Mouse (Mus musculus): ENCODE measurements around the gene Slc39a11. TPM values are rescaled to one million over a fixed set of nuclear protein-coding genes. Genes with fewer than 3 reads are reported as not detected.

The Slc39a11 gene
- polyA plus RNA-seq, 1 experiment from 2014 or later, result 25.4 TPM

DNA sequence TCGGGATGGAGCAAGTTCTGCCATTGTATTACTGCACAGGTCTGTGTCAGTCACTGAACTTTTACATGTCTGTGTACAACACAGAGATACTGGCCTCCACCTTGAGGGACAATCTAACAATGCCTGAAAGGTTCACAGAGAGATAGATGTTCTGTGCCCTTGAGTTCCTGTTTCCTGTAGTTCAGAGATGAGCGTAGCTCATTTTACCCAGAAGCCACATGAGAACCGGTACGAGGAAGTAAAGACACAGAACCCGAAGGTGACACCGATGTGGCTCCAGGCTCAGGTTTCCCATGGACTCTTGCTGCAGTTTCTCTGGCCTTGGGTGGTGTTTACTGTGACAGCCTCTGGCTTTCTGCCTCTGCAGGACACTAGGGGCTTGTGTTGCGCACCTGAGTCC, 398.7 kb downstream of the Slc39a11 start:
- 71% methylated on average over 7 of the region's 7 CpGs for WGBS
- Histone ChIP-seq H3K4me3 (ENCODE audit: low read length) (no peak overlapping the region), H3K9ac (replicated peaks; ENCODE audit: low read length) (no peak overlapping the region), H3K36me3 (ENCODE audit: insufficient read depth, low read length) (no peaks in the 10 kb centered on the region), H3K27me3 (ENCODE audit: insufficient read depth, low read length) (no peaks in the 10 kb centered on the region), H3K4me2 (replicated peaks; ENCODE audit: low read depth, low read length) (no peak overlapping the region), H3K27ac (ENCODE audit: low read length) (no peak overlapping the region), H3K9me3 (ENCODE audit: low read length) (no peaks in the 10 kb centered on the region), H3K4me1 (ENCODE audit: insufficient read depth, low read length) (peaks cover 25% of the 10 kb centered on the region)
- no peak for ATAC-seq (ENCODE audit: low FRiP score, low TSS enrichment)

DNA sequence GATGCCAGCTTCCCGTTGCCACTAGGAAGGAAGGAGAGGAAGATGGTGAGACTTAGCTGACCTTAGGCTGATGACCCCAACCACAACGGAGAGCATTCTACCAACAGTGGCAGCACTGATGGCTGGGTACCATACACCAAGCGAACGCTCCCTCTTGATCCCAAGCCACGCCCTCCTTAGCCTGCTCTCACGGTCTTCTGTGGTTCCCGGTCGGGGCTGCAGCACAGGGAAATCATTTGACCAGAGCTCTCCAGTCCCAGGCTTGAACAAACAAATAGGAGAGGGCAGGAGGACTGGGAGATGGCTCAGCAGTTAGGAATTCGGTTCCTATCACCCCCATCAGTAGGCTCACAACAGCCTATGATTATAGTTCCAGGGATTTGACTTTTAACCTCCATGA, 403.4 kb downstream of the Slc39a11 start:
- H3K27ac ChIP-seq (ENCODE audit: low read length), result no peak overlapping the region
- 57% methylated on average over 9 of the region's 9 CpGs for WGBS
- H3K9ac ChIP-seq (replicated peaks; ENCODE audit: low read length), result no peak overlapping the region
- no peaks in the 10 kb centered on the region for H3K36me3 ChIP-seq (ENCODE audit: insufficient read depth, low read length)
- H3K4me3 ChIP-seq (ENCODE audit: low read length), result no peak overlapping the region
- no peak for ATAC-seq (ENCODE audit: low FRiP score, low TSS enrichment)
- H3K4me2 ChIP-seq (replicated peaks; ENCODE audit: low read depth, low read length), result no peak overlapping the region
- no peaks in the 10 kb centered on the region for H3K27me3 ChIP-seq (ENCODE audit: insufficient read depth, low read length)
- peaks cover 14% of the 10 kb centered on the region; the same call in 1 of the 2 replicates for H3K4me1 ChIP-seq (ENCODE audit: insufficient read depth, low read length)
- H3K9me3 ChIP-seq (ENCODE audit: low read length), result no peaks in the 10 kb centered on the region

DNA sequence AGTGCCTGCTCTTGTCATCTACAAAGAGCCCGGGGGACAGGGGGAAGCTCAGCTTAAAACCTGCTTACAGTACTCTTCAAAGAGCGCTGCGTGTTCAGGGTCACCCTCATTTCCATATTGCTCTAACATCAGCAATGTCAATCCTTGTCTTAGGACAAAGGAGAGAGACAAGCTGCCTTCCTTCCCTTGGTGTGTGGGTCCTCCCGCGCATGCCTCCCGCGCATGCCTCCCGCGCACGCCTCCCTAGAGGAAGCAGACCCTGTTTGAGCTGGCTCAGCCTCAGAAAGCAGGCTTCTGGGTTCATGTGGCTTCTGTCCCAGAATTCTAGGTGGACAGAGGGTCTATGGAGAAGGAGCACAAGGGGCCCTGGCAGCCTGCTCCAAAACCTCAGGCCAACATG, 404.2 kb downstream of the Slc39a11 start:
- no peaks in the 10 kb centered on the region for H3K27me3 ChIP-seq (ENCODE audit: insufficient read depth, low read length)
- WGBS, result 43% methylated on average over 10 of the region's 10 CpGs
- no peak overlapping the region for H3K9ac ChIP-seq (replicated peaks; ENCODE audit: low read length)
- no peaks in the 10 kb centered on the region for H3K36me3 ChIP-seq (ENCODE audit: insufficient read depth, low read length)
- peak; percentile 60; the same call in 1 of the 2 replicates for ATAC-seq (ENCODE audit: low FRiP score, low TSS enrichment)
- H3K4me2 ChIP-seq (replicated peaks; ENCODE audit: low read depth, low read length), result no peak overlapping the region
- H3K4me3 ChIP-seq (ENCODE audit: low read length), result no peak overlapping the region
- no peak overlapping the region for H3K27ac ChIP-seq (ENCODE audit: low read length)
- no peaks in the 10 kb centered on the region for H3K9me3 ChIP-seq (ENCODE audit: low read length)
- peaks cover 13% of the 10 kb centered on the region; the same call in 1 of the 2 replicates for H3K4me1 ChIP-seq (ENCODE audit: insufficient read depth, low read length)

DNA sequence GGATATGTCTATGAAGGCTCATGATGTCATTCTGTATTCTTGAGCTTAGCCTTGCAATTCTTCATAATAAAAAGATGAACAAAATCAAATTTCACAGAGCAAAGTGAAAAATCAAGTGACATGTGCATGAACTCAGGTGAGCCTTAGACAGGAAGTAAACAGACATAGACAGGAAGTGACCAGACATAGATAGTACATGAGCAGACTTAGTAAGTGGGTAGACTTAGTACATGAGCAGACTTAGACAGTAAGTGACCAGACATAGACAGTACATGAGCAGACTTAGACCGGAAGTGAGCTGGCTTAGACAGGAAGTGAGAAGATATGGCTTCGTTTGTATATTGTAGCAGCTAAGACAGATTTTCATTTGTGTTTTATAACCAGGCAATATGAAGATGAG, 415.4 kb downstream of the Slc39a11 start:
- H3K36me3 ChIP-seq (ENCODE audit: insufficient read depth, low read length), result no peaks in the 10 kb centered on the region
- H3K4me2 ChIP-seq (replicated peaks; ENCODE audit: low read depth, low read length), result no peak overlapping the region
- no peaks in the 10 kb centered on the region for H3K27me3 ChIP-seq (ENCODE audit: insufficient read depth, low read length)
- H3K9me3 ChIP-seq (ENCODE audit: low read length), result no peaks in the 10 kb centered on the region
- H3K27ac ChIP-seq (ENCODE audit: low read length), result no peak overlapping the region
- ATAC-seq (ENCODE audit: low FRiP score, low TSS enrichment), result no peak
- no peak overlapping the region for H3K9ac ChIP-seq (replicated peaks; ENCODE audit: low read length)
- WGBS, result 76% methylated on average over 2 of the region's 2 CpGs
- no peaks in the 10 kb centered on the region for H3K4me1 ChIP-seq (ENCODE audit: insufficient read depth, low read length)
- H3K4me3 ChIP-seq (ENCODE audit: low read length), result no peak overlapping the region

DNA sequence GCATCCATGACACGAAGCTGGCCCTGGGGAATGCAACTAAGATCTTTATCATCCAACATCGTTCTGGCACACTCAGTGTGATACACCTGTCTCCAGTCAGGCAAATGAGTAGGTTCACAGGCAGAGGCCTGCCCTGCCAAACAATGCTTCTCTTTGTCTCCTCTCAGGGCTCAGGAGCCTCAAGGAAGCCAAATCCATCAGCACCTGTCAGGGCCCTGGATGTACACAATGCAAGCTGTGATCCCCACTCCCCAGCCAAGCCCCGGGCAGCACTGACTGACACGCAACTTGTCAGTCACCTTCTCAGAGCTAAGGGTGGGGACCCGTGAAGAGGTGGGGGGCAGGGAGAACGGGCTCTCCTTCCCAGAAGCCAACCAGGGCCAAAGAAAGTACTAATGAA, 417.8 kb downstream of the Slc39a11 start:
- H3K27me3 ChIP-seq (ENCODE audit: insufficient read depth, low read length), result no peaks in the 10 kb centered on the region
- H3K36me3 ChIP-seq (ENCODE audit: insufficient read depth, low read length), result no peaks in the 10 kb centered on the region
- WGBS, result 27% methylated on average over 6 of the region's 6 CpGs
- no peak overlapping the region for H3K4me2 ChIP-seq (replicated peaks; ENCODE audit: low read depth, low read length)
- no peaks in the 10 kb centered on the region for H3K9me3 ChIP-seq (ENCODE audit: low read length)
- no peak overlapping the region; the same call in 1 of the 2 replicates for H3K27ac ChIP-seq (ENCODE audit: low read length)
- H3K9ac ChIP-seq (replicated peaks; ENCODE audit: low read length), result no peak overlapping the region
- ATAC-seq (ENCODE audit: low FRiP score, low TSS enrichment), result peak; percentile 72
- H3K4me1 ChIP-seq (ENCODE audit: insufficient read depth, low read length), result no peaks in the 10 kb centered on the region
- H3K4me3 ChIP-seq (ENCODE audit: low read length), result no peak overlapping the region

DNA sequence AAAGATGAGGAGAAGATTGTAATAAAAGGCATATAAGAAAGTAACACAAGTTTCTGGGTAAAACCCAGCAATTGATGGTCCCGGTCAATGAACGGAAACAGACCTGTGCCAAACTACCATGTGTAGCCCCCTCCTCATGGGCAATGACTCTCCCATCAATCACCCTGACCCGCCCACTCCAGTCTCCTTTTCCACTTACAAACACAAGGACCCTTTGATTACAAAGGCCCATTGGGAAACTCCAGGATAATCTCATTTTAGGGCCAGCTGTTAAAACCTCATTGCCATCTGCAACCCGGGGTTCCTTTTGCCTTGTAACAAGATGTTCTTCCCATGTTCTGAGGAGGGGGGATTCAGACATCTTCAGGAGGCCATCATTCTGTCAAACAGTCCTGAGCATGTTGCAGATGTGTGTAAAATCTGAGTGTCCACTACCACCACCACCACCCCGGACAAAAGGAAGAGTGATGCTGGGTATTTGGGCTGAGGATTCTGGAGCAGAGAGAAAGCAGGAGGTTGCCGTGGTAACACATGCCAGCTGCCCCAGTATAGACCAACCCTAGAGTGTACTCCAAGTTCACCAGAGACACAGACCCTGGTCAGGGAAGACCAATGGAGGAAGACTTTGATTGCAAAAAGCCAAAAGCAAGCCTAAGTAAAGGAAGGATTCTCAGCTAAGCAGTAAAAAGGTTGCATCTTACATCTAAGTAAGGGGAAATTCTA, 419.3 kb downstream of the Slc39a11 start:
- no peak overlapping the region for H3K27ac ChIP-seq (ENCODE audit: low read length)
- no peak for ATAC-seq (ENCODE audit: low FRiP score, low TSS enrichment)
- no peak overlapping the region for H3K4me2 ChIP-seq (replicated peaks; ENCODE audit: low read depth, low read length)
- 40% methylated on average over 6 of the region's 6 CpGs for WGBS
- H3K9me3 ChIP-seq (ENCODE audit: low read length), result no peaks in the 10 kb centered on the region
- H3K36me3 ChIP-seq (ENCODE audit: insufficient read depth, low read length), result no peaks in the 10 kb centered on the region
- no peaks in the 10 kb centered on the region for H3K4me1 ChIP-seq (ENCODE audit: insufficient read depth, low read length)
- H3K9ac ChIP-seq (replicated peaks; ENCODE audit: low read length), result no peak overlapping the region
- no peaks in the 10 kb centered on the region for H3K27me3 ChIP-seq (ENCODE audit: insufficient read depth, low read length)
- H3K4me3 ChIP-seq (ENCODE audit: low read length), result no peak overlapping the region

DNA sequence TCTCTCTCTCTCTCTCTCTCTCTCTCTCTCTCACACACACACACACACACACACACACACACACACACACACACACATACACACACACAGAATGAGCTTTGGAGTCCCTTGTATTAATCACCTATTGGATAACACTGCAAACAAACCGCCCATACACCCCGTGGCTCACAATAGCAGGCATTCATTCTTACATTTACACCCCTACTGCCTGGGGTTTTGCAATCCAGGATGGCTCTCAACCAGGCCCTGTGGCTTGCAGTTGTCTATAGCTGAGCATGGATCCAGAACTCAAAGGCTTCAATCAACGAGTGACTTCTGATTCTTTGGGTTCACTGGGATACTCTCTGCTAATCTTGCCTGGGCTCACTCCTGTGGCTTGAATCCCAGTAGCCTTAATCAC, 424.1 kb downstream of the Slc39a11 start:
- 66% methylated on average over 3 of the region's 3 CpGs for WGBS
- H3K4me2 ChIP-seq (replicated peaks; ENCODE audit: low read depth, low read length), result no peak overlapping the region

DNA sequence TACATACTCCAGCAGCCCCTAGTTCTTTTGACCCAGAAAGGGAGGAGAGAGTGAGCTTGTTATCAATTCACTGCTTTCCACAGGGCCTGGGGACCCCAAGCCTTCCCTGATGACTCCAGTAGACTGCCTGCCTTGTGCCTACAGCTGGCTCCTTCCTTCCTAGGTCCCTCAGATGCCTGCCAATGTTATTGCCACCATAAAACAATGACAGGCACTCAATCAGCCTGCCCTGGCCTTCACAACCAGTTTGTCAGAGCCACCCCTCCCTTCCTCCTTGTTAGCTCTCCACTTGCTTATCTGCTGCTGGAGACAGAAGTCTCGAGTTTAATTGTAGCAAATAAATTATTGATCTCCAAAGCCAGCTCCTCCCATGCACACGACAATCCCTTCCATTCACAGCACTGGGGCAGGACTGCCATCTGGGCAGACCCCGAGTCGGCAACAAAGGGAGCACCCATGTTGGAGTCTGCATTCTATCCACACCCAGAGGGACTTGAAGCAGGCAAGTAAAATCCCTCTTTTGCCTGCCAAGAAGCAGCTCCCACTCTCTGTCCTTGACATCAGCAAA, 426.0 kb downstream of the Slc39a11 start:
- 12% methylated on average over 4 of the region's 4 CpGs for WGBS
- H3K4me1 ChIP-seq (ENCODE audit: insufficient read depth, low read length), result peaks cover 37% of the 10 kb centered on the region
- no peak overlapping the region for H3K27ac ChIP-seq (ENCODE audit: low read length)
- ATAC-seq (ENCODE audit: low FRiP score, low TSS enrichment), result no peak
- H3K9me3 ChIP-seq (ENCODE audit: low read length), result no peaks in the 10 kb centered on the region
- H3K36me3 ChIP-seq (ENCODE audit: insufficient read depth, low read length), result no peaks in the 10 kb centered on the region
- H3K27me3 ChIP-seq (ENCODE audit: insufficient read depth, low read length), result no peaks in the 10 kb centered on the region
- H3K9ac ChIP-seq (replicated peaks; ENCODE audit: low read length), result no peak overlapping the region
- H3K4me2 ChIP-seq (replicated peaks; ENCODE audit: low read depth, low read length), result no peak overlapping the region
- no peak overlapping the region for H3K4me3 ChIP-seq (ENCODE audit: low read length)

More for the DNA sequence above, 424.1 kb downstream of the Slc39a11 start:
- Histone ChIP-seq H3K36me3 (ENCODE audit: insufficient read depth, low read length) (no peaks in the 10 kb centered on the region), H3K4me1 (ENCODE audit: insufficient read depth, low read length) (peaks cover 30% of the 10 kb centered on the region), H3K9ac (replicated peaks; ENCODE audit: low read length) (no peak overlapping the region), H3K27ac (ENCODE audit: low read length) (no peak overlapping the region), H3K9me3 (ENCODE audit: low read length) (no peaks in the 10 kb centered on the region), H3K27me3 (ENCODE audit: insufficient read depth, low read length) (no peaks in the 10 kb centered on the region), H3K4me3 (ENCODE audit: low read length) (no peak overlapping the region)
- no peak for ATAC-seq (ENCODE audit: low FRiP score, low TSS enrichment)

DNA sequence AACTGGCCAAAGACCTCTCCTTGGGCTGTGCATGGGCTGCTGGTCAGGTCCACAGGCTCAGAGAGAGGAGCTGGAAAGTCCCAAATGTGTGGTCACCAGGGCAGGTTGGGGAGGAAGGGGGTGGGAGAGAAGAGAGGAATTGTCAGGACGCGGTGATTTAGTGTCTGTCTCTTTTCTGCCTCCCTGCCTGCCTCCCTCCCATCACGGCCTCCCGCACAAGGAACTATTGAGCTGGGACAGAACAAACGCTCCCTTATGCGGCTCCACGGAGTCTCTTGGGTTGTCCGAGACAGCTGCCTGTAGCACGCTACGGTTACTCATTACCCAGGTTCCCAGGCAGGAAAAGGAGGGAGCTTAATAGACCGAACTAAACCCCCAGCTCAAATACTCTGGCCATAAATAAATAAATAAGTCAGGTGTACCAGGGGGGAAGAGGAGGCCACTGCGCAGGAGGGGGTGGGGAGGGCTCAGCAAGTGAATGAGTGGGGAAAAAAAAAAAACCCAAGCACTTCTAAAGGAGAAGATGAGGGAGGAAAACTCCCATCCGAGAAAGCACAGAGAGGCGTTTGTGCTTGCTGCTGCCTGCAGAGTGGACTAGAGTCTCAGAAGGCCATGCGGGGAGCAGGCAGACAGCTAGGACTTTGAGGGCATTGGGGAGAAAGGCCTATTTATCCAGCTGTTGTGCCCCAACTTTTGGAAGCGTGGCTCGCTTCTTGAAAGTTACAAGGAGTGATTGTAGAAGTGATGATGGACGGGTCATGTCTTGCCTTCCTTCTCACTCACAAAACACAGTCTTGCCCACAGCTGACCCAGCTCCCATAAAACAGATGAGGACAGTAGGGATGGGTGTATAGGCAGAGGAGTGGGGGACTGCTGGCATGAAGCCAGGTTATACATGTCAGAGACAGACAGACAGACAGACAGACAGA, 428.3 kb downstream of the Slc39a11 start:
- Histone ChIP-seq H3K4me2 (replicated peaks; ENCODE audit: low read depth, low read length) (peak overlapping the region; percentile 22), H3K9ac (replicated peaks; ENCODE audit: low read length) (peak overlapping the region; percentile 4; the same call in 1 of the 2 replicates), H3K9me3 (ENCODE audit: low read length) (no peaks in the 10 kb centered on the region), H3K27me3 (ENCODE audit: insufficient read depth, low read length) (no peaks in the 10 kb centered on the region), H3K36me3 (ENCODE audit: insufficient read depth, low read length) (no peaks in the 10 kb centered on the region), H3K27ac (ENCODE audit: low read length) (peak overlapping the region; percentile 93), H3K4me3 (ENCODE audit: low read length) (no peak overlapping the region), H3K4me1 (ENCODE audit: insufficient read depth, low read length) (peaks cover 37% of the 10 kb centered on the region)
- WGBS, result 10% methylated on average over 18 of the region's 18 CpGs
- ATAC-seq (ENCODE audit: low FRiP score, low TSS enrichment), result peak; percentile 96

Measured in kidney, embryonic 16.5 days (tissue).